Mouse (Mus musculus): ENCODE results near the gene Spred3.

Gene Spred3

DNA sequence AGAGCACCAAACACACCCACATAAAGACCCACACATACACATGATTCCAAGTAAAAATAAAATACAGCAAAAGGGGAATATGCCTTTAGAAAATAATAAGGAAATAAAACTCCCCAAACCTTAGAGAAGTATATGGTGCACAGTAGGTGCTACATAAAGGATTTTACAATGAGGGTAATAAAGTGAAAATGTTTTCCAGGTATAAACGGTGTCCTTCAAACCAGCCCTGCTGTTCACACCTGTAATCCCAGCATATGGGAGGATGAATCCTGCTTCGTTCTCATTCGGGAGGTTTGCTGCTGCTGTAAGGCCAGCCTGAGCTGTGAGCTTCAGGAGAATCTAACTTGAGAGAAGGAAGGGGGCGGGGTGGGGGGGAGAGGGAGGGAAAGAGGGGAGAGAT lies 36.0 kb downstream of the Spred3 start:
- no peak for DNase-seq (ENCODE audit: low spot score in 2 of 2)

DNA sequence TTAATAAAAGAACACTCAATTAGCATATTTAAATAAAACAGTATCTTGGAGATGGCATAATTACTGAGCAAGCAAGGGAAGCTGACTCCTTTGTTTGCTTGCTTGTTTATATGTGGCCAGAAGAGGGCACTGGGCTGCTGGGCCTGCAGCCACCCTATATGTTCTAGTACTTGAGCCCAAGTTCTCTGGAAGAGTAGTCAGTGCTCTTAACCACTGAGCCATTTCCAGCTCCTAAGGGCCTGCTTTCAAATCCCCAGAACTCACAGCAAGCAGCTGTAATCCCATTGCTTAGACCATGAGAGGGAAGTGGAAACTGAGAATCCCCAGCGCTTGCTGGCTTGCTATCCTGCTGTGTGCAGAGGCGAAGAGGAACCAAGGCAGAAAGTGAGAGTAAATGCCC lies 41.5 kb downstream of the Spred3 start:
- no peak for DNase-seq (ENCODE audit: low spot score in 2 of 2)

DNA sequence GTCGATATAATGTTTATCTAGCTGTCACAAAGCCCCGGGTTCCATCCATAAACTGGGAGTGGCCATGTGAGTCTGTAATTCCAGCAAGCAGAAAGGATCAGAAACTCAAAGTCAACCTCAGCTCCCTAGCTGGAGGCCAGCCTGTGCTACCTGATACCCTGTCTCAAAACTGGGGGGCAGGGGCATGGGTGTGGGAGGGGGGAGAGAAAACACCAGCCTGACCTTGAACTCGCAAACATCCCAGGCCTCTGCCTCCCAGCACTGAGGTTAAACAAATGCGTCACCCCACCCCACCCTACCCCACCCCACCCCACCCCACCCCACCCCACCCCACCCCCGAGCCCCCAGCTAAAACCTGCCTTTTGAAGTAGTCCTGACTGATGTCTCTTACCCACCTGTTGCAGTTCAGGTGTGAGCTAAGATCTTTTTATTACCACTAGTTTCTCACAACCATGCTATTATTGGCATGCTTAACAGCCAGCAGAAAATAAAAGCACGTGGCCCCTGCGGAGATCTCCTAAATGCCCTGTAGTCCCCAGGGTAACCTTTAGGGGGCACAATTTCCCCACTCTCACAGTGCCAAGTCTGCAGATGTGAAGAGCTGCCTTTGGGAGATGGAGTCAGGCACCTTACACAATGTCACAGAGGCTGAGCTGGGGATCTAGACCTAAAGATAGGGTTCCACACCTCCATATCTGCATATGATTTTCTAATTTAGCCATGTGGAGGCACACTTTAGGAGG lies 43.9 kb downstream of the Spred3 start:
- peak; percentile 61 to 82 for DNase-seq (ENCODE audit: low spot score in 2 of 2)

DNA sequence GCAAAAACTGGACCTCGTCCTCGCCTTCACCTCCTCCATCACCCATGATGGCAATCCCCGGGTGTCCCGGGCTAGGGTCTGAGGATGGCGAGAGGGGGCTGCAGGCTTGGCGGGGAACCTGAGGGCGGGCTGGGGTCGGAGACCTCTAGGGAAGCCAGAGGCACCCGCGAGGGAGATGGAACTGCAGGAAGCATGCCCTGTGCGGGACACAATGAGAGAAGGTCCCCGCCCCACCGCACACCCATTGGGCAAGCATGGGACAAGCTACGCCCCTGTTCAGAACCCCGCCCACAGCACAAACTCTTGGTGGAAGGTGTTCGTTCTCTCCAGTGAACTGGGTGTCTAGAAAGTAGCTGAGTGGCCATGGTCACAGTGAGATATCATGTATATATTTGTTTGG lies 45.2 kb downstream of the Spred3 start, which contains the start of gene Ryr1:
Gene Ryr1 (minus strand): TSS at position 210 of the 400 bp plus-strand sequence.
- DNase-seq (ENCODE audit: low spot score in 2 of 2) = peak in 1 of 2 experiments; percentile 30

DNA sequence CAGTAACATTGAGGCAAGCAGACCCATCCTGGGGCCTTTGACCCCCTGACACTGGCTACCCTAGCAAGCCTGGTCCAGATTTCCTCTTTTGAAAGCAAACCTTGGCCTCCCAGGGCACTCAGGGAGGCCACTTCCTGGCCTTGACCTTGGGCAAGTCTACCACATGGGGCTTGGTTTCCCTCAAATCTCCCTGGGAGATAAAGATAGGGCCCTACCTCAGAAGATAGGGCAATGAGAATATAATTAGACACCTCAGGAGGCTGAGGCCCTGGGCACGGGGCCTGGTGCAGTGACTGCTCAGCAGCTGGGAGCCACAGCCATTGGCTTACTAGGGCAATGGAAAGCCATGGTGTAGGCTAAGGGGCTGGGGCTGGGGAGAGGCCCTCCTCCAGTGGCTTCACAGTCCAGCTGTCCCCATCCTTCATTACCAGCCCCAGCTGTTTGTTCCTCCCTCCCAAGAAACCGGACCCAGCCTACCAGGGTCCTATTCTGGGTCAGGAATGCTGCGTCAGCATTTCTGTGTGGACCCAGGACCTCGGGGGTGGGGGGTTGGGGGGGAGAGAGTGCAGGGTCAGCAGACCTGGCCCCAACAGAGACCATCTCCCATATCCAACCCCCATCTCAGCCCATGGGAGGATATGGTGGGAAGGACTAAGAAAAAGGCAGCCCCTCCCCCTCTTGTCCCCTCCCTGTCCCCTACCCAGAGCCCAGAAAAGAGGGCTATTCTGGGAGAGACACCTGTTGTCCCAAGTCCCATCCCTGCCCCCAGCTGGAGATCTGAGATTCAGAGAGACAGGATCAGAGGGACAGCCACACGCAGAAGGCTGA lies 46.5 kb downstream of the Spred3 start:
- no peak for DNase-seq (ENCODE audit: low spot score in 2 of 2)

DNA sequence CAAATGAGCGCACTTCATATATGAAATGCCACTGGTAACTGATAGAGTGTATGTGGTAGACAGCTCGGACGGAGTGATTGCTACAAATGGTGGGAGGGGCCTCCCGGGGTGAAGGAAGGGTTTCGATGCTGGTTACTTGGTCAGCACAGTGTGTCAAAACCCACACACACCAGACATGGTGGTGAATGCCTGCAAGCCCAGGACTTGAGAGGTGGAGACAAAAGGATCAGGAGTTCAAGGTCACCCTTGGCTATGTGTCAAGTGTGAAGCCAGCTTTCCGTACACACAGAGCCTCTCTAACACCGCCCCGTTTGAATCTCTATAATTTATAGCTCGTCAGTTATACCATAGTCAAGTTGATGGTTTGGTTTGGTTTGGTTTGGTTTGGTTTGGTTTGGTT lies 47.4 kb downstream of the Spred3 start:
- no peak for DNase-seq (ENCODE audit: low spot score in 2 of 2)

DNA sequence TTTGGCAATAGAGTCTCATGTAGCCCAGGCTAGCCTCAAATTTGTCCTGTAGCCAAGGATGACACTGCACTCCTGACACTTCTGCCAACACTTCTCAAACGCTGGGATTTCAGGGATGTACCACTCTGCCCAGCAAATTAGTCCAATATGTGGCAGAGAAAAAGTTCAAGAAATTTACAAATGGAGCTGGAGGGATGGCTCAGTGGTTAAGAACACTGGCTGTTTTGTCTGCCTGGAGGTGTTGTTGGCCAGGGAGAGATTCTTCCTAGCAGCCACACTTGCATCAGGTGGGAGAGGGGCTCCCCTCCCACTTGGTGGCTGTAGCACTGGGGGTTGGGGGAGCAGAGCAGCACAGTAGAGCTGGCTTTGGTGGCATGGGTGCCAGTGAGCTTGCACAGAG lies 50.7 kb downstream of the Spred3 start:
- no peak for DNase-seq (ENCODE audit: low spot score in 2 of 2)

DNA sequence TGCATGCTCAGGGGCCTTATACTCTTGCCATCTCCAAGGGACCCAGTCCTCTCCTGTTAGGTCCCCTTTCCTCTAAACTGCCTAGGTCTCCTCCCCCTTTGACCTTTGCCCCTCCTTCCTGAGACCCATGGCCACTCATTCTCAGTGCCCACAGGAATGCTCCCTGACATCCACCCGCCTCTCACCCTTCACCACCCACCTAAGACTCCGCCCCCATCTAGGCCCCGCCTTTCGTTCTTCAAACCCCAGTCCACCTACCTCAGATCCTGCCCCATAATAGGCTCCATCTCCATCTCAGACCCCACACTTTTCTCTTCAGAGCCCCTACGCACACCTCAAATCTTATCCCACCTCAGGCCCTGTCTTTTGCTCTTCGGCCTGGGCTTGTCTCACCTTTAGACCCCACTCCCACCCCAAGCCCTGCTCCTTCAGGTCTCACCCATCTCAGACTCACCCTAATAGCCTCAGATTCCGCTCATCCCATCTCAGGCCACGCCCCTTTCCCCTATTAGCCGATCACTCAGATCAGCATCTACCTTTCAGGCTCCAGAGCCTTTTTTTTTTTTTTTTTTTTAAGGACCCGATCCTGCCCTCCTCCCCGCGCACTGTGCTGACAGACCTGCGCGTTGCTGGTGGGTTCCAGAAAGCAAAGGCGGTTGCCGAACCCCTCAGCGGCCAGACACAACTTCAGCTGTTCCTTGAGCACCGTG lies 51.9 kb downstream of the Spred3 start:
- no peak for DNase-seq (ENCODE audit: low spot score in 2 of 2)

DNA sequence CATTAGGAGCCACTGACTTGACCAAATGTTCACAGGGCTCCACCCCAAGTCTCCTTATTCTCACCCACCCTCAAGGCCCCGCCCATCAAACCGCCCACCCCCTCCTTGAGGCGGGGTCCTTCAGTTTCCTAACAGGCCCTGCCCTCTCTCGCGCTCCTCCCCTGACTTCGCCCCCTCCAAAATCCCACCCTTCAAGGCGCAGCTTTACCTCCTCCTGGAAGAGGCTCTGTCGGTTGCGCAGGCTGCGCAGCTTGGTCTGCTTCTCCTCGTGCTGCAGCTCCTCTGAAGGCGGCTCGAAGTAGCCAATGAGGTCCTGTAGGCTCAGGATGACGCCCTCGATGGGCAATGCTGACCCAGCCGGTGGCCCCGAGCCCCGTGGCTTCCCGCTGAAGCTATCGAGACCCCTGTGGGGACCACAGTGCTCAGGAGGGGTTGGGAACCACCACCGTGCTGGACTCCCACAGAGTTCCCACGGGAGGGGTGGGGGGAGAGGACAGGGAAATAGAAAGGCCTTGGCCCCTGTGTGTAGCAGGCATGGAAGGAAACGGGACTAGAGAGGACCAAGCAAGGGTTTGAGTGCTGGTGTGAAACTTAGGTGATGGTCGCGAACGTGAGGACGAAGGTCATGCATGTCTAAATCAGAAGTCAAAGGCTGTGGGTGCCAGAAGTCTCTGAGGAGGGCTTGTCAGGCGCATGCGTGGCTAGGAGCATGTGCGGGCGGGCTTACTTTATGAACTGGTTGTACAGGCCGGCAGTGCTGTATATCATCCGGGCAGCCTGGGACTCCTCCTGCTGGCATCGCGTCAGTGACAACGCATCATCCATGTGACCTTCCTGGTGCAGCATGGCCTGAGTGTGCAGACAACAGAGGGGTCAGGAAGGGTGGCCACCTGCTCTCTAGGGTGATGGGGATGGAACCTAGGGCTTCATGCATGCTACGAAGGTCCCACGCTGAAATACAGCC lies 60.9 kb downstream of the Spred3 start:
- DNase-seq (ENCODE audit: low spot score in 2 of 2) = no peak
